Mouse (Mus musculus) heart, embryonic 15.5 days (tissue): ENCODE results near the gene Pax5. TPM values are rescaled to one million over a fixed set of nuclear protein-coding genes. Genes with fewer than 3 reads are reported as not detected.

ENCODE experiments used
- ATAC-seq: fragments of 200-750 bp; cut with Nextera tagmentation; replicated peaks from 2 replicates; pipeline ENCODE4 v1.8.0; 2017; ENCODE audit warnings: low read depth, moderate TSS enrichment; ENCODE audit not compliant: insufficient number of reproducible peaks, insufficient read depth, low FRiP score
- H3K27ac ChIP-seq: fragments of 300-500 bp; sonication (generic); 2 replicates; pipeline ENCODE4 v1.5.1; 2015; ENCODE audit warnings: mild to moderate bottlenecking, inconsistent platforms
- H3K27me3 ChIP-seq: fragments of 300-500 bp; sonication (generic); 2 replicates; pipeline ENCODE4 v1.6.1; 2015; ENCODE audit warnings: inconsistent platforms
- H3K36me3 ChIP-seq: fragments of 300-500 bp; sonication (generic); 2 replicates; pipeline ENCODE4 v1.6.1; 2015; ENCODE audit warnings: mild to moderate bottlenecking, inconsistent platforms
- H3K4me1 ChIP-seq: fragments of 300-500 bp; sonication (generic); replicated peaks from 2 replicates; pipeline ENCODE4 v1.6.1; 2015; ENCODE audit warnings: inconsistent platforms
- H3K4me2 ChIP-seq: fragments of 300-500 bp; sonication (generic); 2 replicates; pipeline ENCODE4 v1.6.1; 2015; ENCODE audit warnings: inconsistent platforms, mild to moderate bottlenecking, moderate library complexity
- H3K4me3 ChIP-seq: fragments of 300-500 bp; sonication (generic); 2 replicates; pipeline ENCODE4 v1.5.1; 2015; ENCODE audit warnings: mild to moderate bottlenecking, inconsistent platforms
- H3K9ac ChIP-seq: fragments of 300-500 bp; sonication (generic); 2 replicates; pipeline ENCODE4 v1.6.1; 2015; ENCODE audit warnings: mild to moderate bottlenecking, inconsistent platforms
- H3K9me3 ChIP-seq: fragments of 300-500 bp; sonication (generic); replicated peaks from 2 replicates; pipeline ENCODE4 v1.6.1; 2016; ENCODE audit warnings: inconsistent platforms
- WGBS: fragments of 180-500 bp; shearing (Covaris S2); methylation state at CpG from one replicate; pipeline ENCODE4 v1.1.7; 2015; ENCODE audit warnings: mixed read lengths; 5-methylcytosine and 5-hydroxymethylcytosine counted together
- polyA plus RNA-seq: library from polyadenylated mRNA; unstranded; fragments of >200 nt; fragmentation: Nextera tagmentation; extraction: Ambion mirVana; gene quantifications from 2 replicates; pipeline ENCODE4 v1.2.1, GENCODE M21; 2015

The Pax5 gene
- polyA plus RNA-seq, 1 experiment from 2014 or later, result not detected

GRCm38 (mm10) chr4:44705151-44705550 lies 5.1 kb downstream of the Pax5 start:
- peaks cover 20% of the 10 kb centered on the region for H3K4me1 ChIP-seq
- ATAC-seq, result no peak
- H3K9me3 ChIP-seq, result no peaks in the 10 kb centered on the region
- H3K9ac ChIP-seq, result no peak overlapping the region
- H3K27ac ChIP-seq, result no peak overlapping the region
- no peak overlapping the region for H3K4me2 ChIP-seq
- peaks cover 100% of the 10 kb centered on the region for H3K27me3 ChIP-seq
- 5% methylated on average over 3 of the region's 3 CpGs for WGBS
- H3K36me3 ChIP-seq, result no peaks in the 10 kb centered on the region
- H3K4me3 ChIP-seq, result no peak overlapping the region

DNA sequence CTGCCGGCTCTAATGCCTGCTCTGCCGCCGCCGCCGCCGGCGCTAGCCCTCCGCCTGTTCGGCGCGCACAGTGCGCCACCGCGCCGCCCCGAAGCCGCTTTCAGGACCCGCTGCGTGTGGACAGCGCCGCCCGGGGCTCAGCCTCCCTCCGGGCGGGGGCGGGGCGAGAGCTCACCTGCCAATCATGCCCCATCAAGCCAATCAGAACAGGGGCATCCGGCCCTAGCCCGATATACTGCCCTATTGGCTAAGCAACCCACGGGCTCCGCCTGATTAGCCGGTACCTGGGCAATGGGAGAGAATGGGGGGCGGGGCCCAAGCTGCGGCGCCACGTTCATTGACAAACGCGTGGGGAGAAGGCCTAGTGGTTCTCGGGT lies 5.9 kb downstream of the Pax5 start:
- peak; percentile 96 for ATAC-seq
- no peaks in the 10 kb centered on the region for H3K36me3 ChIP-seq
- no peak overlapping the region for H3K27ac ChIP-seq
- no peak overlapping the region for H3K9ac ChIP-seq
- H3K9me3 ChIP-seq, result no peaks in the 10 kb centered on the region
- H3K4me3 ChIP-seq, result peak overlapping the region; percentile 52
- H3K4me2 ChIP-seq, result peak overlapping the region; percentile 88
- WGBS, result under 1% methylated on average over 38 of the region's 38 CpGs
- H3K4me1 ChIP-seq, result peaks cover 20% of the 10 kb centered on the region
- H3K27me3 ChIP-seq, result peaks cover 100% of the 10 kb centered on the region

DNA sequence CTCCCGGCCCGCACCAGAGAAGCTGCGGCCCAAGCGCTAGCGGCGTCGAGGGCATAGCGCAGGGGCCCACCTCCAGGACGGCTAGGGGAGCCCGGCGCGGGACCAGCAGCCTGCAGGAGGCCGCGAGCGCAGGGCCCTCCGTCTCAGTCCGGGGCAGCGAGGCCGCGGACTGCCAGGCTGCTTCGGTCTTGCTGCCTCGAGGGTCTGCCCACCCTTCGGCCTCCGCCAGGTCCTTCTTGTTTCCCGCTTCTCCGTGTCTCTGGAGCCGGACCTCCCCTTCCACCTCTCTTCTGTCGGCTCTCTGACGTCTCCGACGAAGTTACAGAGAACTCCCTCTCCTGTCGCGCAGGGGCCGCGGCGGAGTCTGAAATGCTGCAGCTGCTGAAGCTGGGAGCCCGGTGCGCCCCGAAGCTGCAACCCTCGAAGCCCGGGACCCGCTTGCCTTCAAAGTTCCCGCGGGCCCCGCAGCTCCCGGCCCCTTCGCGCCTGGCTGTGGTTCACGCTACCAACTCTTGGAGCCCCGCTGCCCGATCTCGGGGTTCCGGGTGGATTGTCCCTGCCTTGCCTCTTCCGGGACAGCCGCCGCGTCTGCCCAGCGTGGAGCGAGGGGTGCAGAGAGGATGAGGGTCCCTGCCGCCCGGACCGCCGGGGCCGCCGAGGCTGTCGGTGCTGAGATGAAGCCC lies 6.5 kb downstream of the Pax5 start:
- H3K4me3 ChIP-seq, result peak overlapping the region; percentile 52
- H3K4me2 ChIP-seq, result peak overlapping the region; percentile 88
- no peaks in the 10 kb centered on the region for H3K9me3 ChIP-seq
- H3K27ac ChIP-seq, result no peak overlapping the region
- H3K4me1 ChIP-seq, result peaks cover 20% of the 10 kb centered on the region
- H3K36me3 ChIP-seq, result no peaks in the 10 kb centered on the region
- peaks cover 99% of the 10 kb centered on the region for H3K27me3 ChIP-seq
- ATAC-seq, result no peak
- WGBS, result 1% methylated on average over 66 of the region's 66 CpGs
- H3K9ac ChIP-seq, result no peak overlapping the region

DNA sequence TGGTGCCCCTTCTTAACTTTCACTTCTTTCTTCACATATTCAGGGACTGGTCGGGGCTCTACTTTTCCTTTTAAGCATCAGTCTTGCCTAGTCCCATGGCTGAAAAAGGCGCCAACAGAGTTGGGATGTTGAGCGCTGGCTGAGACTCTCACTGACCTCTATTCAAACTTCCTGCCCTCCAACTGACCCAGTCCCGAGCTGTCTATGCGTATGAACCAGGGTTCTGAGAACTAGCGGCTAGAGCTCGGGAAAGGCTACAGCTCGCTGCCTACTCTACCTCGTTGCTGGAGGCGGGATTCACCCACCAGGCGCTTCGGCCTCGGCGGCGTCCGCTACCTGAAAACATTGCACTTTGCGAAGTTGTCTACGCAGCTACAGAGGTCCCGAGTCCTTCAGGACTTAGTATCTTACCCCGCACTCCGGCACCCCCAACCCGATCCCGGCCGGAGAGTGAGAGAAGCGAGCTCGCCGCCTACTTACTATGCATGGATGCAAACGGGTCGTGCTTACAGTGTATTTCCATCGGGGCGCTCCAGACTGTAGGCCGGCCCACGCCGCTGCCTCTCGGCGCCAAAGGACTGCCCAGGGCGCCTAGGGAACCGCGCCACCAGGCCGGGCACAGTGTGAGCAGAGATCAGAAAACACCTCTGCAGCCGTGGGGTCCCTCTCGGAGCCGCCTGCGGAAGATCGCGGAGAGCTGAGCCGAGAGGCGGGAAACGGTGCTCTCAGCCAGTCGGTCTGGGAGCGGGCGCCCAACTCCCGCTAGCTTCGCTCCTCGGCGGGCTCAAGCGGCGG lies 7.2 kb downstream of the Pax5 start:
- no peak overlapping the region for H3K9ac ChIP-seq
- under 1% methylated on average over 58 of the region's 58 CpGs for WGBS

GRCm38 (mm10) chr4:44702011-44702527 lies 8.2 kb downstream of the Pax5 start:
- WGBS, result 2% methylated on average over 25 of the region's 25 CpGs
- Histone ChIP-seq H3K27ac (no peak overlapping the region), H3K4me3 (no peak overlapping the region), H3K27me3 (peaks cover 99% of the 10 kb centered on the region), H3K36me3 (no peaks in the 10 kb centered on the region), H3K9ac (no peak overlapping the region), H3K9me3 (no peaks in the 10 kb centered on the region), H3K4me2 (no peak overlapping the region), H3K4me1 (peaks cover 20% of the 10 kb centered on the region)
- ATAC-seq, result no peak

More for the DNA sequence above, 7.2 kb downstream of the Pax5 start:
- no peaks in the 10 kb centered on the region for H3K9me3 ChIP-seq
- H3K27me3 ChIP-seq, result peaks cover 99% of the 10 kb centered on the region
- ATAC-seq, result no peak
- peaks cover 20% of the 10 kb centered on the region for H3K4me1 ChIP-seq
- H3K27ac ChIP-seq, result no peak overlapping the region
- peak overlapping the region; percentile 88 for H3K4me2 ChIP-seq
- H3K4me3 ChIP-seq, result peak overlapping the region; percentile 52
- H3K36me3 ChIP-seq, result no peaks in the 10 kb centered on the region

DNA sequence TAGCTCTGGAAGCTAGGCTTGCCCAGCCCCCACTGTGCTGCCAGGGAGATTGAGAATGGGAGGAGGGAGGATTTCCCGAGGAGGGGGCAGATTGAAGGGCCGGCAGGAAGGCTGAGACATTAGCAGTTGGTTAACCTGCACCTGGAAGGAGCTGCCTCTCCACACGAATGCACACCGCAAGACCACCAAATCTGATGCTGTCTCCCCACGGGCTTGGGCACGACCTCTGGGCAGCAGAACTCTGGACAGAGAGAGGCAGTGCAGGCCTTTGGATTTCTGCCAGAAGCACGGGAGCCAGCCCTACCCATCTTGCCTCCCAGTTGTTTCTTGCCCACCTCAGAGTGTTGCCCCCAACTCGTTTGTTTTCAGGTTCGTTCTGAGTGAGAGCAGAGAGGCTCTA lies 8.8 kb downstream of the Pax5 start:
- no peak for ATAC-seq
- under 1% methylated on average over 9 of the region's 9 CpGs for WGBS
- H3K4me2 ChIP-seq, result no peak overlapping the region

GRCm38 (mm10) chr4:44696676-44697075 lies 13.6 kb downstream of the Pax5 start:
- Histone ChIP-seq H3K27ac (no peak overlapping the region), H3K27me3 (peaks cover 83% of the 10 kb centered on the region), H3K9me3 (no peaks in the 10 kb centered on the region), H3K4me1 (no peaks in the 10 kb centered on the region), H3K36me3 (no peaks in the 10 kb centered on the region), H3K4me2 (no peak overlapping the region), H3K9ac (no peak overlapping the region), H3K4me3 (no peak overlapping the region)
- no peak for ATAC-seq

More for the DNA sequence above, 8.8 kb downstream of the Pax5 start:
- H3K27ac ChIP-seq, result no peak overlapping the region
- peaks cover 20% of the 10 kb centered on the region for H3K4me1 ChIP-seq
- H3K9ac ChIP-seq, result no peak overlapping the region
- H3K9me3 ChIP-seq, result no peaks in the 10 kb centered on the region
- peaks cover 99% of the 10 kb centered on the region for H3K27me3 ChIP-seq
- no peak overlapping the region for H3K4me3 ChIP-seq
- H3K36me3 ChIP-seq, result no peaks in the 10 kb centered on the region

DNA sequence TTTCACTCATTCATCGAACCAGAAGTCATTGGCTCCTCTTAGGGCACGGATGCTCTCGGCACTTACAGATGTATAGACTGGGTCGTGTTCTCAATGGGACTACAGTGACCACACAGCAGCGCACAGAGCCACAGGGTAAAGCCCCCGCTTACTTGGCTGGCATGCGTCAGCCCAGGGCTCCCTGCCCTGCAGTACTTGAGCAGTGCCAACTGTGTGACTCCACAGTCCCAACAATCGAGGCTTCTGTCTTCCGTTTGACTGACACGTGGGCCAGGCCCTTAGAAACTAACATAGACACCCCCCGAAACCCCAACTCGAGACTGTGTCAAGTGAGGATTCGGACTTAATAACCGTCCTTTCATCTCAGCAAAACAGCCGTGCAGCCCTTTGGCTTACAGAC lies 15.9 kb downstream of the Pax5 start:
- no peaks in the 10 kb centered on the region for H3K4me1 ChIP-seq
- H3K27ac ChIP-seq, result no peak overlapping the region
- no peak overlapping the region for H3K4me2 ChIP-seq
- no peaks in the 10 kb centered on the region for H3K36me3 ChIP-seq
- WGBS, result 62% methylated on average over 15 of the region's 15 CpGs
- H3K4me3 ChIP-seq, result no peak overlapping the region
- H3K9ac ChIP-seq, result no peak overlapping the region
- no peaks in the 10 kb centered on the region for H3K9me3 ChIP-seq
- H3K27me3 ChIP-seq, result peaks cover 62% of the 10 kb centered on the region
- no peak for ATAC-seq

DNA sequence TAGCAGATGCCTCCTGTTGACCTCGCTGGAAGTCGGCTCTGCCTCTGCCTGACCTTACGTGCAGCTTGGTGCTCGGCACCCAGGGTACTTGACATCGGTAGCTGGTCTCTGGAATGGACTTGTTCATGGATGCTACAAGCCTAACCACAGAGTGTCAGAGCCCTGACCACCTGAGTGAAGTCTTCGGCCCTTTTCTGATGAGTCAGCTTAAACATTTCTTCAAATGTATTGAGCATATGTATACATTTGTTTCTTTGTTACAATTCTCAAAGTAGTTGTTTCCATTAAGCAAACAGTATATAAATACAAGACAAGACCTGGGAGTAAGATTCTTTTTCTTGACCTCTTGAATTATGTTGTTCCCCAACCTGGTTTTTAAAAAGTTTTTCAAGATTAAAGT lies 24.7 kb downstream of the Pax5 start:
- no peak overlapping the region for H3K9ac ChIP-seq
- 59% methylated on average over 6 of the region's 6 CpGs for WGBS
- no peak overlapping the region for H3K4me3 ChIP-seq
- H3K27ac ChIP-seq, result no peak overlapping the region
- ATAC-seq, result no peak
- no peaks in the 10 kb centered on the region for H3K9me3 ChIP-seq
- no peak overlapping the region for H3K4me2 ChIP-seq
- H3K27me3 ChIP-seq, result peaks cover 6% of the 10 kb centered on the region; the same call in 1 of the 2 replicates
- H3K36me3 ChIP-seq, result no peaks in the 10 kb centered on the region
- no peaks in the 10 kb centered on the region for H3K4me1 ChIP-seq

GRCm38 (mm10) chr4:44680242-44680897 lies 29.9 kb downstream of the Pax5 start:
- H3K4me1 ChIP-seq, result no peaks in the 10 kb centered on the region
- no peaks in the 10 kb centered on the region for H3K9me3 ChIP-seq
- no peaks in the 10 kb centered on the region for H3K36me3 ChIP-seq
- H3K27ac ChIP-seq, result no peak overlapping the region
- no peak overlapping the region for H3K4me2 ChIP-seq
- 53% methylated on average over 6 of the region's 6 CpGs for WGBS
- no peak overlapping the region for H3K4me3 ChIP-seq
- no peak overlapping the region for H3K9ac ChIP-seq
- peaks cover 25% of the 10 kb centered on the region for H3K27me3 ChIP-seq
- ATAC-seq, result no peak

- no peak overlapping the region for H3K4me3 ChIP-seq
- peaks cover 19% of the 10 kb centered on the region for H3K27me3 ChIP-seq
- H3K4me2 ChIP-seq, result no peak overlapping the region
- H3K27ac ChIP-seq, result no peak overlapping the region
- ATAC-seq, result no peak
- H3K9ac ChIP-seq, result no peak overlapping the region
- no peaks in the 10 kb centered on the region for H3K36me3 ChIP-seq
- H3K9me3 ChIP-seq, result no peaks in the 10 kb centered on the region
- no peaks in the 10 kb centered on the region for H3K4me1 ChIP-seq
- whole genome bisulfite sequencing, result 59% methylated on average over 5 of the region's 5 CpGs
Observed at GRCm38 (mm10) chr4:44678641-44679040, 31.6 kb downstream of the Pax5 start.
